Mouse (Mus musculus) gastrocnemius, adult 8-10 months (tissue): ENCODE data around the gene Rassf1. TPM values are rescaled to one million over a fixed set of nuclear protein-coding genes. Genes with fewer than 3 reads are reported as not detected.
A peak's percentile ranks its signal among the peaks of the same experiment; 100 is the strongest.

Experiments
- DNase-seq, 2 experiments: peaks; one replicate each; pipeline ENCODE4 v3.0.0; 2022; ENCODE audit warnings: low spot score in 2 of 2
- total RNA-seq, 4 experiments: library from RNA; stranded (reverse); gene quantifications; 2 replicates each; pipeline ENCODE4 v1.2.4; 2022

Rassf1 gene
- total RNA-seq, 4 experiments from 2014 or later: 9.3 to 14.4 (median 11.9) TPM

GRCm38 (mm10) chr9:107601275-107601674 lies 49.9 kb downstream of the Rassf1 start:
- no peak for DNase-seq

DNA sequence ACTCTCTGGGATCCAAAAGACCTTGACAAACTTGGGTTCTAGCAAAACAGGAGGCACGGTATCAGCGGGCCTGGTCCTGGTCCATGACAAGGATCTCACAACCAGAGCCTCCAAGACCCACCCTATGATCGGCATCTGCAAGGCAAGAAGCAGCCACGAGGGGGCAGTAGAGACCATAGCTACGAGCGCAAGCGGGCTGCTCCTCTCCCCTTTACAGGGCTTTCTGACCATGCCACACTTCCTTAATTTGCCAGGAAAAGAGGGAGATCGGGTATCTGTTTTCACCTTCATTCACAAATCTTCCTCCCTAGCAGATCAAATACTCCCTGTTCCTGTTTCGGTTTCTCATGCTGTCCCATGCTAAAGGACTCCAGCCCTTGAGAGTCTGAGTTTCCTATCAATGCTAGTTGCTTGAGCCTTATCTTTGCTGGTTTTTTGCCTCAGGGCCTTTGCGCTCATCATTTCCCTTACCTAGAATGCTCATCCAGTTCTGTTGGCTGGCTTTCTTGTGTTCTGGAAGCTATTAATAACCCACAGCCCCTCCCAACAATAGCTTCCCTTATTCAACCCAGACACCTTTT lies 50.8 kb downstream of the Rassf1 start:
- peak; percentile 87 to 88 for DNase-seq

GRCm38 (mm10) chr9:107603251-107603650 lies 51.9 kb downstream of the Rassf1 start:
- DNase-seq: no peak

GRCm38 (mm10) chr9:107605041-107605661 lies 53.8 kb downstream of the Rassf1 start:
- DNase-seq: no peak

DNA sequence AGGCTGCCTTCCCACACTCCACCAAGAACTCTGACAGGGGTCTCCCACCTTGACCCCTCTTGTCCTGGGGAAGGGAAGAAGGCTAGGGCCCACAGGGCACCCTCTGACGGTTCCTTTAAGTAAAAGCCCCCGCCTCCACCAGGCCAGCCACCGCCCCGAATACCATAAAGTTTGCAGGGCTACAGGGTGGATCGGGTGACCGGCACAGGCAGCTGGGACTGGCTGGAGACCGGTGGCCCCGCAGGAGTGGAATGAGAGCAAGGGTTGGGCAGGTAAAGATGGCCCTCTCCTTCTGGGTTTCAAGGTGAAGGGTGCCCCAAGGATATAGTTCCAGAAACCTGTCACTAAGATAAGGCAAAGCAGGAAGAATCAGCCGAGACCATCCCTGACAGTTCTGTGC lies 55.2 kb downstream of the Rassf1 start:
- no peak for DNase-seq

GRCm38 (mm10) chr9:107607036-107607435 lies 55.7 kb downstream of the Rassf1 start:
- no peak for DNase-seq

DNA sequence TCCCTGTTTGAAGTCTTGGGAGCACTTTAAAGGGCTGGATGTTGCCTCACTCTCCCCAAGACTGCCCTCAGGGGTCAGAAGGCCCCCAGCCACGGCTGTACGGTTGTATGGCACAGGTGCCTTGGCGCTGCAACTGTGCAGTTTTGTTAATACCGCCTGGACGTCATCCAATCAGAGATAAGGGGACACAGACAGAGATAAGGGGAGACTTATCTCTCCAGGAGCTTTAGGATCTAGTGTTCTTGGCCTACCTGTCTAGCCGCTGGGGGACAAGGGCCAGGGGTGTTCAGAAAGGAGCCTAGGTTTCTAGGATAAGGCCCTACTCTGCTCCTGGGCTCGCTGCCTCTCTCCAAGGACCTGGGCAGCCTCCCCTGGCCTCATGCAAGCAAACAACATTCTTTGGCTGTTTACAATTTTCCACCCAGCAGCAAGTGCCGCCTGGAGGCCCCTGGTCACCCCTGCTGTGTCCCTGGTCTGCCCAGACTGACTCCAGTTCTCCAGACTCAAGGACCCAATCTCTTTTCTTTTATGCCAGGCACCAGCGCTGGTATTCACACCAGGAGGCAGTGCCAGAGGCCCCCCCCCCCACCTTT lies 56.4 kb downstream of the Rassf1 start:
- DNase-seq: no peak

DNA sequence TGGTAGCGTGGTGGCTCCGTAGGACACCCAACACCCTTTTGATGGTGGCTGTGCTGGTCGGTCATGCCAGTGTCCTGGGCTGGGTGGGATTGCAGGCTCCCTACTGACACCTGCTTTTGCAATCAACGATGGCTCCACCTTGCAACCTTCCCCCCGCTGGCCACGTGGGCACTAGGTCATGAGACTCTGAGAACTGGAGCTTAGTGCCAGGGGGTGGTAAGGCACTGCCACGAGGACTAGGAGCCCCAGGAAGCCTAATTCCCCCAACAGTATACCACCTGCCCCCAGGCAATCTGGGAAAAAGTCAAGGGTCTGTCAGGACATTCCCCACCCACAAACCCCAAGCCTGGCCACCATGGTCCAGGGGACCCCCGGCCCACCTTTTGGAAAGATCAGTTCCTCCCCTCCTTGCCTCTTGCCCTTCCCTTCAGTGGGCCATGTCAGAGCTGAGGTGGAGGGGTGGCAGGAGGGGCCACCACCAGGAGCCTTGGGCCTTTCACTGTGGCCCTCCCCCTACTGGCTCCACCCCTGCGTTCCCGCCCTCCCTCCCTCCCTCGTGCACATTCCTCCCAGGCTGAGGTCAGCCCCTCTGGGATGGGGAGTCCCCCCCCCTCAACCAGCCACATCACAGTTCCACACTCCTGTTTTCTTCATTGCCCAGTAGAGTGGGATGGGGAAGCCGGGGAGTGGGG lies 57.5 kb downstream of the Rassf1 start, which contains the start of gene Sema3b:
Sema3b (minus strand) TSS at position 489 of the 692 bp plus-strand sequence.
- no peak for DNase-seq

DNA sequence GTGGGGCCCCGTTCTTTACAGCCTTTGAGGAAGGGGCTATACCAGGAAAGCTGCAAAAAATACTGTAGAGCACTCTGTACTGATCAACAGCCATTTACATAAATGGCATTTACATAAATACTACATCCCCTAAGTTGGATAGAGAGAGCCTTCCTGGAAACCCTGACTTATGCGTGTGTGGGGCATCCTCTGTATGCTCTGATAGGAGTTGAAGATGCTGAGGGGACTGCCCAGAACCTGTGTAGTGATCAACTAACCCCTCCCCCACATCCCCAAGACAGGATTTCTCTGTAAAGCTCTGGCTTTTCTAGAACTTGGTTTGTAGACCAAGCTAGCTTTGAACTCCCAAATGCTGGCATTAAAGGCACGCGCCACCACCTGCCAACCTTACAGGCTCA lies 58.1 kb downstream of the Rassf1 start:
- no peak for DNase-seq

- no peak for DNase-seq
Observed at GRCm38 (mm10) chr9:107611456-107612190, 60.3 kb downstream of the Rassf1 start.

Other genes starting within 250 kb of the Rassf1 start
- 10 to 100 TPM in 3 of 4 experiments, 1 to 10 TPM in 1; 9.6 to 16.3 (median 11.7) TPM for gene Hemk1, start 213.2 kb upstream of the Rassf1 start, total RNA-seq
- gene 6430571L13Rik, start 211.0 kb upstream of the Rassf1 start, total RNA-seq: 10 to 100 TPM; 29.0 to 53.2 (median 38.4) TPM
- under 1 TPM; 0.15 to 0.65 (median 0.41) TPM for gene Cacna2d2, start 151.9 kb upstream of the Rassf1 start, total RNA-seq
- 10 to 100 TPM; 15.4 to 19.0 (median 16.6) TPM for gene Tmem115, start 17.6 kb upstream of the Rassf1 start, total RNA-seq
- gene Cyb561d2, start 9.4 kb upstream of the Rassf1 start, total RNA-seq: 1 to 10 TPM; 3.5 to 4.9 (median 4.2) TPM
- 10 to 100 TPM; 10.4 to 13.4 (median 11.0) TPM for gene Nprl2, start 9.3 kb upstream of the Rassf1 start, total RNA-seq
- gene Zmynd10, start 4.3 kb upstream of the Rassf1 start, total RNA-seq: under 1 TPM in 1 of 4 experiments, not detected in 3; 0.22 TPM
- 10 to 100 TPM; 44.6 to 54.5 (median 46.9) TPM for gene Tusc2, start 11.7 kb downstream of the Rassf1 start, total RNA-seq
- 10 to 100 TPM; 12.7 to 18.6 (median 16.7) TPM for gene Hyal2, start 16.4 kb downstream of the Rassf1 start, total RNA-seq
- gene Hyal1, start 25.4 kb downstream of the Rassf1 start, total RNA-seq: 1 to 10 TPM; 1.4 to 2.7 (median 1.9) TPM
- gene Naa80, start 27.3 kb downstream of the Rassf1 start, total RNA-seq: 10 to 100 TPM; 12.1 to 16.8 (median 15.5) TPM
- under 1 TPM in 2 of 4 experiments, not detected in 2; 0.24 to 0.56 TPM for gene Hyal3, start 29.3 kb downstream of the Rassf1 start, total RNA-seq
- 10 to 100 TPM; 51.3 to 56.2 (median 54.0) TPM for gene Ifrd2, start 36.1 kb downstream of the Rassf1 start, total RNA-seq
- 10 to 100 TPM in 2 of 4 experiments, 1 to 10 TPM in 2; 8.7 to 12.4 (median 10.1) TPM for gene Sema3b, start 57.7 kb downstream of the Rassf1 start, total RNA-seq
- gene Gnai2, start 83.8 kb downstream of the Rassf1 start, total RNA-seq: 10 to 100 TPM; 62.4 to 78.5 (median 71.2) TPM
- 10 to 100 TPM; 37.4 to 49.3 (median 45.9) TPM for gene Slc38a3, start 118.0 kb downstream of the Rassf1 start, total RNA-seq
- gene Gnat1, start 128.2 kb downstream of the Rassf1 start, total RNA-seq: not detected
- 1 to 10 TPM; 3.3 to 4.6 (median 4.3) TPM for gene Sema3f, start 158.9 kb downstream of the Rassf1 start, total RNA-seq
- gene Rbm5, start 219.4 kb downstream of the Rassf1 start, total RNA-seq: 10 to 100 TPM; 21.0 to 34.8 (median 26.8) TPM